Mouse (Mus musculus) embryo, embryonic 11.5 days (tissue): ENCODE data around the gene Josd2.

Source experiments
- DNase-seq: peaks from one replicate; pipeline ENCODE4 v3.0.0-alpha.2; 2012; ENCODE audit warnings: low read depth, low spot score

Gene Josd2

GRCm38 (mm10) chr7:44467811-44468411 is at the start of gene Josd2:
Josd2 (plus strand) TSS chr7:44467980.
- peak; percentile 90 for DNase-seq

- DNase-seq = no peak
Observed at GRCm38 (mm10) chr7:44427666-44428065, 40.1 kb upstream of the Josd2 start.

- no peak for DNase-seq
Observed at GRCm38 (mm10) chr7:44428171-44428950, 39.4 kb upstream of the Josd2 start.

DNA sequence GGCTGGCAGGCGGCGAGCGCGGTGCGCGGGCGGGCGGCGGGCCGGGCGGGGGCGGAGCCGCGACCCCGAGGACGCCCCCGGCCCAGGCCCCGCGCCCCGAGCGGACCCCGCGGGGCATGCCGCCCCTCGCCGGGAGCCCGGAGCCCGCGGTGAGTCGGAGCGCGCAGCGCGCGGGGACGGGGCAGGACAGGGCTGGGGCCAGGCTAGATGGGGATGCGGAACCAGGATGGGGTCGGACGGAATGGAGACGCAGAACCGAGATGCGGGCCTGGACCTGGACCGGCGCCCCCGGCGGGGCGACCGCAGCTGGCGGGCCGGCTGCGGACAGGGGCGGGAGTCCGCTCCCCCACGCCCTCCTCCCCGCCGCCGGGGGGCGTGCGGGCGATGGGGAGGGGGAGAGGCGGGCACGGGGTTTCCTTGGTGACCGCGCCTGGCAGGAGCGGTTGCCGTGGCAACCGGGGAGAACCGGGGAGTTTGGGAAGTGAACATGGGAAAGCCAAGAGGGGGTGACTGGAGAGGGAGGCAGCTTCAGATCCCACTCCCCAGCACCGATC is 38.7 kb upstream of the Josd2 start, which contains the start of gene Lrrc4b:
TSS of gene Lrrc4b (plus strand) at position 51 of the 554 bp plus-strand sequence.
- DNase-seq = no peak

DNA sequence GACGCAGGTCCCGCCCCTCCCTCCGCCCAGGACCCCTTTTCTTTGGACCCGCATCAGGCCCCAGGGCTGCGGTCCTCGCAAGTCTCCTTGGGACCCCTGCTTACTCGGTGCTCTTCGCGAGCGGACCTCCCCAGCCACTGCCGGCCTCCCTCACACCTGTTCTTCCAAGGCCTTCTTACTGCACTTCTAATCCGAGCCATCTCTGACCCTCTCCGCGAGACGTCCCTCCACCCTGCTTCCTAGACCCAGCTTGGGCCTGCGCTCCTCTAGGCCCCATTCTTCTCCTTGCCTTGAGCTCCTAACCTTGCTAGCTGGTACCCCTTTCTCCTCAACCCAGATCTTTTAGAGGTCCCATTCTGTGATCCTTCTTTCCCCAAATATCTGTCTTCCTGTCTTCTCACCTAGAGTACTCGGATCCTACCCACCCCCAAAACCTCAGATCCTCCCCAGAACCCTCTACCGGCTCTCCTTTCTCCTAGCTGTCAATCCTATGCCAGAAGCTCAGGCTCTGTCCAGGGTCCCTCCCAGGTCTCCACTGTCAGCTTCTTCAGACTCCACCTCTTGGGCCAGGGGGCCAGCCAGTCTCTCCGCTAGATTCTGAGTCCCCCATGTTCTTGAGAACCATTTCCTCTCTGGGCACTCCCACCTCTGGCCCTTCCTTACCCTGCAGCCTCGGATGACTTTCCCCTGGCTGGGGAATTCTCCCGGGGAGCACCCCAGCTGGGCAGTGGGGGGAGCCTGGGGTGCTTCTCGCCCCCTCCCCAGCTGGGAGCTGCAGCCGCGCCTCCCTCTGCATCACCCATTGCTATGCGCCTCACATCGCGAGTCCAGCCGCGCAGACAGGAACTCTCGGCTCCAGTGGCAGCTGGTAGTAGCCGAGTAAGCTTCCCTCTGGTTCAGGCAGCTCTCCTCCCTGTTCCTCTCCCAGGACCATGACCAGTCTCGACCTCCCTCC is 38.0 kb upstream of the Josd2 start:
- no peak for DNase-seq

GRCm38 (mm10) chr7:44432550-44432949 is 35.2 kb upstream of the Josd2 start:
- no peak for DNase-seq

GRCm38 (mm10) chr7:44433371-44433770 is 34.4 kb upstream of the Josd2 start:
- peak; percentile 60 for DNase-seq

DNA sequence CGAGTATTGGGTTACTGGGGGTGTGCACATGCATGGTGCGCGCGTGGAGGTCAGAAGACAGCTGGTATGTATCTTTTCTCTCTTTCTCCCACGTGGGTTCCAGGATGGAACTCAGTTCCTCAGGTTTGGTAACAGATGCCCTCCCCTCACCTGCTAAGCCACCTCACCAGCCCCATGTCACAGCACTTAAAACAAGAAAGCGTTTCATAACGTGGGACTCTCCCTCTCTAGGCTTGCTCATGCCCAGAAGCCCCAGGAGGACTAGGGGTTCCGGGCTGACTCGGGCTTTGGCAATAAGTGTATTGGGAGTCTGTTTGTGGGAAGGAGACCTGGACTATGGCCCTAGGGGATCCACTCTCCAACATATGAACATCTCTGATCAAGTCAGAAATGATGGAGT is 33.7 kb upstream of the Josd2 start:
- DNase-seq = no peak

DNA sequence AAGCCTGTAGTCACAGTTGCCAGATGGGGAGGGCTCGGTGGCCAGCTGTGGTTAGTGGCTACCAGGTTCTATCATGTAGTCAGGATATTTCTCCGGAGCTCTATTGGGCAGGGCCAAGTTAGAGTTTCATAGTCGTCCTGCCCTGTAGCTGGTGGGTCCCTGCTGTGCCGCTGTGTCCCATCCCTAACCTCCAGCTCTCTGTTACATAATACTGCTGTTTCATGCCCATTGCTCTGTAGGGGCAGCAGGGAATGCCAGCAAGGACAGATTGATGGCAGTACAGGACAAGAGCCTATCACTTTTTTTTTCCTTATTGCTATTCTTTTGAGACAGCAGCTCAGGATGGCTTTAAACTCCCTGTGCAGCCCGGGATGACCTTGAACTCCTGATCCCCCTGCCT is 32.0 kb upstream of the Josd2 start:
- no peak for DNase-seq

DNA sequence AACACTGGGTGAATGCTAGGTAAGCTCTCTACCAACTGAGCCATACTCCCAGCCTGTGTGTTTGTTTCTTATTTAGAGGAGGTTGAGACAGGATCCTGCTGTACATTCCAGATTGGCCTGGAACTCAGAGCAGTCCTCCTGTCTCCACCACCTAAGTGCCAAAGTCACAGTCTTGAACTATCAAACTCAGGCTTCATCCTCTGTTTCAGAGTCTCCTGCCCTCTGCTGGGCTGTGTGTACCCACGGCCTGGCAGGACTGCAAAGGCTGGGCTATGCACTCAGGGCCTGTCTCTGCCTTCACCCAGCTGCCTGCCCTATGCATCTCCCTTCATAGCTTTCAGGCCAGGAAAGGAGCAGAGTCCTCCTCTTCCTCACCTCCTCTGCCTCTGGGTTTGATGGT is 31.5 kb upstream of the Josd2 start:
- no peak for DNase-seq

- DNase-seq = no peak
Observed at GRCm38 (mm10) chr7:44437188-44437587, 30.6 kb upstream of the Josd2 start.

DNA sequence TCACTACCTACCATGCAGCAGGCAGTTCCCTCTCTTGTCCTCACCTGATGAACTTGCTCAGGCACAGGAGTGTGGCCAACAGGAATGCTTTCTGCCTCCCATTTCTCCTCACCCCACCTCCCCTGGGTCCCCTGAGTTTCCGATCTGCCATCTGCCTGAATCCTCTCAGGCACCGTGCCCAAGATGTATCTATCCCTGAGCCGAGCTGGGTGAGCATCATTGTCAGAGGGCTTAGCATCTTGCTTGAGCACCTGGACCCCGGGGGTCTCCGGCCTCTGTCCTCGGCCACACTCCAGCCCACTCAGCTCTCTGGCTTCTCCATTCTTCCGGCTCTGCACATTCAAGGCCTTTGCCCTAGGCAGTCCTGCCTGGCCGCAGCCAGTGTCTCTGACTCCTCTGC is 29.8 kb upstream of the Josd2 start:
- DNase-seq = no peak

GRCm38 (mm10) chr7:44439696-44440095 is 28.1 kb upstream of the Josd2 start:
- no peak for DNase-seq

- DNase-seq = no peak
Observed at GRCm38 (mm10) chr7:44440479-44440878, 27.3 kb upstream of the Josd2 start.

- no peak for DNase-seq
Observed at GRCm38 (mm10) chr7:44441180-44441579, 26.6 kb upstream of the Josd2 start.

DNA sequence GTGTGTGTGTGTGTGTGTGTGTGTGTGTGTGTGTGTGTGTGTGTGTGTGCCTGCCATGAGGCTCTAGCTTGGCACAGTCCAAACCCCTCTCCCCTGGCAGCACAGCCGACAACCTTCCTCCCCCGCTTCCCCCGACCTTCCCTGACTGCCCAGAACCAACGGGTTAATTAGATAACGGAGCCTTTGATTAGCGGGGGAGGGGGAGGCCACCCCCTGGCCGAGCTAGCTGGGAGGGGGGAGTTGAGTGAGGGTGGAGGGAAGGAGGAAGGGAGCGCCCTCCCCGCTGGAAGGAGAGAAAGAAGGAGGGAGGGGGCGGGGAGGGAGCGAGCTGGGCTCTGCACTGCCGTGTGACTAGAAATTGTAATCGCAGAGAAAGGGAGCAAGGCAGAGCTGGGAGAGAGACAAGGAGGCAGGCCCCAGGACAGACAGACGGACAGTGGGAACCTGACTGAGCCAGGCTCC is 26.1 kb upstream of the Josd2 start:
- no peak for DNase-seq

DNA sequence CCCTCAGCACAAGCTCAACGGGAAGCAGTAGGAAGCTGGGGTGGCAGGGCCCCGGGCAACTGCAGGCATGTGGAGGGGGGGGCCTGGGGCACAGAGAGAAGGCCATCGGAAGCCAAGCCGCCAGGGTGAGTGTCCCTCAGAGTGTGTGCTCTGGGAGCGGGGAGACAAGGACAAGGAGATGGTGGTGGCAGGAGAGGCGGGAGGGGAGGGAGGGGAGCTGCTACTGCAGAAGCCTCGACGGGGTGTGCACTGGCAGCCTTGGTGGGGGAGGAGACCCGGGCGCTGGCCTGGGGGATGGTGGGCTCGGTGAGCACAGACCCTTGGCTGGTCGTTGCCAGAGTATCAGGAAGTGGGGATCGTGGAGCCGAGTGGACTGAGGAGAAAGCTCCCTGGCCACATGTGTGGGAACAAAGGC is 25.4 kb upstream of the Josd2 start:
- DNase-seq = no peak

- DNase-seq = no peak
Observed at GRCm38 (mm10) chr7:44443268-44444173, 24.3 kb upstream of the Josd2 start.

DNA sequence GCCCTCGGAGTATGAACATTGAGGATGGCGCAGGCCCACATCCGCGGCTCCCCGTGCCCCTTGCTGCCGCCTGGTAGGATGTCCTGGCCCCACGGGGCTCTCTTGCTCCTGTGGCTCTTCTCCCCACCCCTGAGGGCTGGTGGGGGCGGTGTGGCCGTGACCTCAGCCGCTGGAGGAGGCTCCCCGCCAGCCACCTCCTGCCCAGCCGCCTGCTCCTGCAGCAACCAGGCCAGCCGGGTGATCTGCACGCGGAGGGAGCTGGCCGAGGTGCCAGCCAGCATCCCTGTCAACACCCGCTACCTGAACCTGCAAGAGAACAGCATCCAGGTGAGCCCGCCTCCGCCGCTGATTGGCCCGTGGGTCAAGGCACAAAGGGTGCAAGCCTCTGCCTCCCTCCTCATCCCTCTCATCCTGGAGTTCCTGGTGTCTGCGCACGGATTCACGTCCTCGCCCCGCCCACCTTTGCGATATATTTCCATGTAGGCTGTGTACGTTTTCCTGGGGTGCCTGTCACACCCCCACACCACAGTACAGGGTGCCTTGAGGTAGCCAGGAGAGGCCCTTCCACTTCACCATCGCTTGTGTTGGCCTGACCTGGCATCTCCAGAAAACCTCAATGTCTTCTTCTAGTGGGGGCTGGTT is 22.8 kb upstream of the Josd2 start:
- DNase-seq = no peak

GRCm38 (mm10) chr7:44445528-44445923 is 22.3 kb upstream of the Josd2 start:
- no peak for DNase-seq
